Mouse (Mus musculus) liver, embryonic 14.5 days (tissue): ENCODE data around the gene Nop2. TPM values are rescaled to one million over a fixed set of nuclear protein-coding genes. Genes with fewer than 3 reads are reported as not detected.

Experiments
- ATAC-seq: fragments of 200-750 bp; cut with Nextera tagmentation; 2 replicates; pipeline ENCODE4 v1.8.0; 2017; ENCODE audit warnings: moderate number of reproducible peaks, mild to moderate bottlenecking, moderate library complexity; ENCODE audit not compliant: insufficient read depth
- DNase-seq, 3 experiments: peaks; one replicate each; pipeline ENCODE4 v3.0.0-alpha.2; 2012 to 2013; ENCODE audit warnings: low read depth in 3 of 3, low spot score in 3 of 3
- H3K27ac ChIP-seq: fragments of 300-500 bp; sonication (generic); 2 replicates; pipeline ENCODE4 v1.5.1; 2014; ENCODE audit warnings: moderate library complexity, mild to moderate bottlenecking, control low read depth, inconsistent platforms
- H3K27me3 ChIP-seq: fragments of 300-500 bp; sonication (generic); 2 replicates; pipeline ENCODE4 v1.6.1; 2014; ENCODE audit warnings: mild to moderate bottlenecking, low read length, moderate library complexity; ENCODE audit not compliant: control insufficient read depth, insufficient read depth
- H3K36me3 ChIP-seq: fragments of 300-500 bp; sonication (generic); replicated peaks from 2 replicates; pipeline ENCODE4 v1.6.1; 2014; ENCODE audit warnings: low read depth; ENCODE audit not compliant: control insufficient read depth, insufficient read depth
- H3K4me1 ChIP-seq, 2 experiments: fragments of 200-500 bp in 1 of 2; fragments of 300-500 bp in 1 of 2; sonication (generic) in 1 of 2; replicated peaks; 2 replicates each; pipeline ENCODE4 v1.6.1; 2012 to 2014; ENCODE audit warnings: antibody characterized with exemption in 1 of 2, inconsistent platforms in 1 of 2, low read length in 1 of 2; ENCODE audit not compliant: control insufficient read depth in 2 of 2, insufficient read depth in 2 of 2
- H3K4me2 ChIP-seq: fragments of 300-500 bp; sonication (generic); 2 replicates; pipeline ENCODE4 v1.6.1; 2014; ENCODE audit warnings: low read depth, mild to moderate bottlenecking, control low read depth, moderate library complexity
- H3K4me3 ChIP-seq, 2 experiments: fragments of 200-500 bp in 1 of 2; fragments of 300-500 bp in 1 of 2; sonication (generic) in 1 of 2; 2 replicates each; pipeline ENCODE4 v1.5.1; 2012 to 2014; ENCODE audit warnings: low read depth in 2 of 2, low read length in 2 of 2, mild to moderate bottlenecking in 2 of 2, control low read depth in 1 of 2, inconsistent platforms in 1 of 2, moderate library complexity in 1 of 2; ENCODE audit not compliant: insufficient read depth in 1 of 2
- H3K9ac ChIP-seq: fragments of 300-500 bp; sonication (generic); replicated peaks from 2 replicates; pipeline ENCODE4 v1.6.1; 2014; ENCODE audit warnings: mild to moderate bottlenecking, control low read depth, moderate library complexity
- H3K9me3 ChIP-seq: fragments of 300-500 bp; sonication (generic); 2 replicates; pipeline ENCODE4 v1.6.1; 2016; ENCODE audit warnings: low read length, mixed read lengths; ENCODE audit not compliant: control insufficient read depth
- CTCF ChIP-seq: IDR thresholded peaks from 2 replicates; pipeline ENCODE4 v1.5.1; 2016; ENCODE audit warnings: antibody characterized with exemption, low read depth, control low read depth
- EP300 ChIP-seq: IDR thresholded peaks from 2 replicates; pipeline ENCODE4 v1.6.1; 2016; ENCODE audit warnings: antibody characterized with exemption, low read depth
- WGBS: fragments of 180-500 bp; shearing (Covaris S2); extraction: QIAGEN DNeasy Blood & Tissue Kit; methylation state at CpG from one replicate; pipeline ENCODE4 v1.1.7; 2014; ENCODE audit not compliant: insufficient replicate concordance; 5-methylcytosine and 5-hydroxymethylcytosine counted together
- polyA plus RNA-seq, 2 experiments: library from polyadenylated mRNA; depleted of rRNA in 1 of 2; stranded (reverse) in 1 of 2; unstranded in 1 of 2; fragments of >200 nt; fragmentation: Nextera tagmentation in 1 of 2; extraction: Ambion mirVana in 1 of 2; gene quantifications; 2 replicates each; pipeline versions ENCODE4 v1.2.1 to v1.2.3; 2012 to 2014

Nop2 gene
- polyA plus RNA-seq, 2 experiments: 24.5 to 33.1 TPM

GRCm38 (mm10) chr6:125155262-125155661 is 23.6 kb downstream of the Nop2 start:
- H3K4me1 ChIP-seq: peaks cover 8 to 20% of the 10 kb centered on the region in 2 experiments; a peak in 3 of 4 replicates
- H3K9me3 ChIP-seq: no peaks in the 10 kb centered on the region
- H3K27me3 ChIP-seq: no peaks in the 10 kb centered on the region
- DNase-seq (no peak), ATAC-seq (peak; percentile 14; the same call in 1 of the 2 replicates)
- H3K9ac ChIP-seq: no peak overlapping the region
- no peak overlapping the region for H3K4me2 ChIP-seq
- TF ChIP-seq CTCF (no peak), EP300 (no peak)
- H3K4me3 ChIP-seq: no peak overlapping the region
- H3K27ac ChIP-seq: no peak overlapping the region
- no peaks in the 10 kb centered on the region; the same call in 1 of the 2 replicates for H3K36me3 ChIP-seq
- WGBS: 45% methylated on average over 8 of the region's 8 CpGs

- Histone ChIP-seq H3K27ac (no peak overlapping the region), H3K9me3 (no peaks in the 10 kb centered on the region), H3K36me3 (peaks cover 2% of the 10 kb centered on the region), H3K27me3 (no peaks in the 10 kb centered on the region), H3K9ac (no peak overlapping the region), H3K4me1 (peaks cover 15 to 29% of the 10 kb centered on the region in 2 experiments), H3K4me3 (no peak overlapping the region), H3K4me2 (no peak overlapping the region)
- WGBS: 63% methylated on average over 3 of the region's 3 CpGs
- ATAC-seq: no peak
- no peak for DNase-seq
- TF ChIP-seq CTCF (no peak), EP300 (no peak)
These were observed 24.8 kb downstream of the Nop2 start for GRCm38 (mm10) chr6:125156491-125156890.

GRCm38 (mm10) chr6:125156903-125157614 is 25.4 kb downstream of the Nop2 start:
- ATAC-seq (no peak), DNase-seq (no peak)
- Histone ChIP-seq H3K9ac (no peak overlapping the region), H3K36me3 (peaks cover 2% of the 10 kb centered on the region), H3K27ac (no peak overlapping the region), H3K4me3 (no peak overlapping the region), H3K4me2 (no peak overlapping the region), H3K4me1 (peaks cover 15 to 29% of the 10 kb centered on the region in 2 experiments), H3K9me3 (no peaks in the 10 kb centered on the region), H3K27me3 (no peaks in the 10 kb centered on the region)
- WGBS: 75% methylated on average over 7 of the region's 7 CpGs
- TF ChIP-seq CTCF (no peak), EP300 (no peak)

GRCm38 (mm10) chr6:125158944-125159492 is 27.3 kb downstream of the Nop2 start:
- Histone ChIP-seq H3K4me1 (peaks cover 7 to 30% of the 10 kb centered on the region in 2 experiments), H3K27me3 (no peaks in the 10 kb centered on the region), H3K4me3 (no peak overlapping the region), H3K36me3 (peaks cover 12% of the 10 kb centered on the region), H3K9ac (no peak overlapping the region), H3K9me3 (no peaks in the 10 kb centered on the region), H3K4me2 (no peak overlapping the region), H3K27ac (no peak overlapping the region)
- TF ChIP-seq EP300 (no peak), CTCF (no peak)
- ATAC-seq (no peak), DNase-seq (no peak)
- 80% methylated on average over 15 of the region's 15 CpGs for WGBS

DNA sequence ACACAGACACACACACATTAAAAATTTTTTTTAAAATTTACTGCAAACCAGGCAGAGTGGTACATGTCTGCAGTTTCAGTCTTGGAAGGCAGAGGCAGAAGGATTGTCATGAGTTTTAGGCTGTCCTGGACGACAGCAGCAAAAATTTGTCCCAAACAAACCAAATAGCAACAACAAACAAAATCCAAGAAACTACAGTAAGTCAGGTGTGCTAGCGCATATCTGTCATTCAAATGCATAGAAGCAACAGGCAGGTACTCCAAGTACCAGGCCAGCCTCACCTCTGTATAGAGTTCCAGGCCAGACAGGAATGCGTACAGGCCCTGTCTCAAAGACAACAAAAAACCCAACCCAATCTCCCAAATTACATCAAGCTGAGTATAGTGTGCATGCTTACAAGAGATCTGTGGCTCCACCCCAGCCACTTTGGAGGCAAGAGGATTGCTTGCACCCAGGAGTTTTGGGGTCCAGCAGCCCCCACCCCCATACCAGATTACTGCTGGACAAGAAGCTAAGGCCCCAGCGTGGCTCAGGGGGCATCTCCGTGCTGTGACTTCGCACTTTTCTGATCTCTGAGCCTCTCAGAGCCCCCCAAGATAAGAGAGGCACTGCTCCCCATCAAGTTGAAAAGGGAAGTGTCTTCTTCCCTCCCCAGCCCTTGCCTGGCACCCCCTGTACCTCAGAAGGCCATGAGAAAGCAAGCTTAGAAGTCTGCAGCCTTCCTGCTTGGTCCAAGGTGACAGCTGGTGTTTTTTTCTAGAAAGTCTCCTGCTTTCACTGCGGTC is 28.3 kb downstream of the Nop2 start:
- H3K27me3 ChIP-seq: no peaks in the 10 kb centered on the region
- 47% methylated on average over 7 of the region's 7 CpGs for WGBS
- peak overlapping the region; percentile 28 for H3K4me2 ChIP-seq
- TF ChIP-seq EP300: no peak
- TF ChIP-seq CTCF: no peak
- H3K27ac ChIP-seq: no peak overlapping the region
- DNase-seq (no peak), ATAC-seq (no peak)
- H3K4me1 ChIP-seq: peaks cover 7 to 31% of the 10 kb centered on the region in 2 experiments
- H3K4me3 ChIP-seq: no peak overlapping the region
- peaks cover 12% of the 10 kb centered on the region for H3K36me3 ChIP-seq
- no peaks in the 10 kb centered on the region for H3K9me3 ChIP-seq
- no peak overlapping the region for H3K9ac ChIP-seq
